Mouse (Mus musculus) mesoderm, embryonic 11.5 days (tissue): ENCODE results near the gene Psma2.
A peak's percentile ranks its signal among the peaks of the same experiment; 100 is the strongest.

Experiments
- DNase-seq: peaks from one replicate; pipeline ENCODE4 v3.0.0-alpha.2; 2012; ENCODE audit warnings: low read depth, low spot score

Psma2 gene

DNA sequence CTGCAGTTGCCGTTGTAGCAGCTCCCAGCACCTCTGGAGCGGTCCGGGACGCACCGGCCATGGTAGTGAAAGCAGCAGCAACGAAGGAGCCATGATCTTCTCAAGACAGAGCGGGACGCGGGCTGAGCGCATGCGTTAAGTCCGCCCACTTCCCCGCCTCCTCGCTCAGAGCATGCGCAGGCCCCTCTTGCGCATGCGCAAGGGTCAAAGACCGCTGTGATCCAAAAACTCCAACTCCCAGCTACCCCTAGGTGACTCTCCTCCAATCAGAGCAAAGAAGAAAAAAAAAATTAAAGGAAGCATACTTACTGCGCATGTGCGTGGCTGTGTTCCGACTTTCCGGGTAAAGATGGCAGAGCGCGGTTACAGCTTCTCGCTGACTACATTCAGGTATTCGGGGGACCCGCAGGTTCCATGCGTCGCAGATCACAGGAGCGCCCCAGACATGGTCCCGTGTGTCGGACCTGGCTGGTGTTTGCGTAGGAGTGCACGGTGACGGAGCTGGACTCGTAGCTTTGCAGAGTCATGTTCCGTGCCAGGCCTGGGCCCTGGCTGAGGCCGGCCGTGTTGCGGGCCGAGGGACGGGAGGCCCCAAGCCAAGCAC lies at the start of gene Psma2, which contains the start of gene Mrpl32:
Gene Psma2, plus strand, starts transcription at position 315 of the 604 bp plus-strand sequence.
Gene Mrpl32, minus strand, starts transcription at position 240 of the 604 bp plus-strand sequence.
- peak; percentile 100 for DNase-seq

DNA sequence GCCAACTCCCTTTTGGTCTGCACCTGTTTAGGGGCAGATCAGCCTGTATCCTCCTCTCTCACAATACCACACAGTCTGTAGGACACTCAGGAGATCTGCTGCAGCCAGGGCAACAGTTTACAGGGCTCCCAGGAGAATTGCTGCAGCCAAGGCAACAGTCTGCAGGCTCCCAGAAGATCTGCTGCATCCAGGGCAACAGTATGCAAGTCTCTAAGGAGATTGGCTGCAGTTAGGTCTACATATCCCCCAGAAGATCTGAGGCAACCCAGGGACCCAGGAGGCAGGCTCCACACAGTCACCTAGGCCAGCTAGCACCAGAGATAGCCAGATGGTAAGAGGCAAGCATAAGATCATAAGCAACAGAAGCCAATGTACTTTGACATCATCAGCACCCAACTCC lies 38.9 kb upstream of the Psma2 start:
- DNase-seq: no peak

DNA sequence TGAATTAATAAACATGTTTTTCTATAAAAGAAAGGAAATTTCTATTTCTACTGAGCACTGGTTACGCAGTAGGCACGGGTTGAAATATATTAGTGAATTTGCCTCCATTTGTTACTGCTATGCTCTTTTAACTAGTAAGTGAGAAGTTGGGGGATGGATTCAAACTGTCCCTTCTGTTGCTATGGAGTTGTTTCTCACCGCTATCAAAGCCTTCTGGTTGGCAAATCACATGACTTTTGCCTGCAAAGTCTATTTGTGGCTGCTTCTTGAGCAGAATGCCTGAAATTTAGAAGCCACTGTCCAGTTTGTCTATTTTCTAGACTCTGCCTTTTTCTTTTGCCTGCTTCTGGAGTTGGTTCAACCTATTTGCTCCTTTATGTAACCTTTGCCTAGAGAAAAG lies 32.6 kb upstream of the Psma2 start:
- DNase-seq: no peak

DNA sequence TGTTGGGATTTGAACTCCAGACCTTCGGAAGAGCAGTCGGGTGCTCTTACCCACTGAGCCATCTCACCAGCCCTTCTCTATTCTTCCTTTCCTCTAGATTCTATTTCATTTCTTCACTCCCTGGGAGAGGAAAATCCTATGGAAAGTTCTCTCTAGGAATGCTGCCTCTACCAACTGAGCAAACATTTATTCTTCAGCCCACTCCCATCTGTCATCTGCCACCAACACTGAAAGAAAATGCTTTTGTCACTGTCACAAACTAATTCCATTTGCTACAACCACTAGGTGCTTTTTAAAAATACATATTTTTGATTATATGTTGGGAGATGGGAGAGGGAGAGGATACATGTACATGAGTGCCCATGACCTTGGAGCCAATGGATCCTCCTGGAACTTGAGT lies 10.3 kb upstream of the Psma2 start:
- DNase-seq: no peak

DNA sequence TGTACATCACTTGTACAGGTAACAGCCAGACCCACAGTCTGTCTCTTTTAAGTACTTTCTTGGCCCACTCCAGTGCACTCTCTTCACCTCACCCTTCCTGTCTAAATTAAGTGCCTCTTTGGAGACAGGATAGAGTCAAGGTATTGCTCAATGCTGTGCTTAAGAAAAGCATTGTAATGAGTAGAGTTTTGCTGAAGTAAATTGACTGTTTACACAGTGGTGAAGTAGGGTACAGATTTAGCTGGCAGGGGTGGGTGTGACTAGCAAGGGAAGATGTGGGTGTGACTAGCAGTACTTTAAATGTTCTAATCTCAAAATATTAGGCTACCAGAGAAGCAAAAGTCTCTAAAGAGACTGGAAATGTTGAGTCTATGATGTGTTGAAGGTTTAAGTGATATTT lies 5.4 kb upstream of the Psma2 start:
- no peak for DNase-seq

DNA sequence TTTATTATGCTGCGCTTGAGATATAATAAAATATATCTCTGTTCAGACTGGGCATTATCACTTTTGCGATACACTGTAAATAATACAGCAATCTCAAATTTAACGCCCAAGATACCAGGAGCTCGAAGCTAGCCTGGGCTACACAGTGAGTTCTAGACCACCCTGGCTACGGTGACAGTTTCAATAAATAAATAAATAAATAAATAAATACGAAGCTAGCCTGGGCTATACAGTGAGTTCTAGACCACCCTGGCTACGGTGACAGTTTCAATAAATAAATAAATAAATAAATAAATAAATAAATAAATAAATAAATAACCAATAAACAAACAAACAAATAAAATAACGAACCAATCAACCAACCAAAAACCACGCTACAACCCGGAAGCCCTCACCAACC lies 577 bp upstream of the Psma2 start:
- no peak for DNase-seq

DNA sequence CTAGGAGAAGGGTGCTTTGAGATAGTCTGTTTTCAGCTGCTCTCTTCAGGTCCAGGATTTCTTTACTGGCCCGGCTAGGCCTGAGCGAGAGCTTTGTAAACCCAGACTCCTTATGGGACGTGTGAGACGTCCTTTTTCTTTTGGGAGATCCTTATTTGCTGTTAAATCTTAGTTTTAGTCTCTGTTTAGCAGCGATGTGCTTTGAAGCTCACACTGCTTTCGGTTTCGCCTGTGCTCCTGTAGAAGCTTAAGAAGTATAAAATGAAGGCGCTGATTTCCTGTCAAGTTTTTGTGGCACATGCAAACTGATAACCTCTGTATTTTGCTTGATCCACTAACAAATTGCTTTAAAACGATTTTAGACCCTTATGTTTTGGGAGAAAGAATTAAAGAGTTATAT lies 513 bp downstream of the Psma2 start:
- DNase-seq: peak; percentile 6

DNA sequence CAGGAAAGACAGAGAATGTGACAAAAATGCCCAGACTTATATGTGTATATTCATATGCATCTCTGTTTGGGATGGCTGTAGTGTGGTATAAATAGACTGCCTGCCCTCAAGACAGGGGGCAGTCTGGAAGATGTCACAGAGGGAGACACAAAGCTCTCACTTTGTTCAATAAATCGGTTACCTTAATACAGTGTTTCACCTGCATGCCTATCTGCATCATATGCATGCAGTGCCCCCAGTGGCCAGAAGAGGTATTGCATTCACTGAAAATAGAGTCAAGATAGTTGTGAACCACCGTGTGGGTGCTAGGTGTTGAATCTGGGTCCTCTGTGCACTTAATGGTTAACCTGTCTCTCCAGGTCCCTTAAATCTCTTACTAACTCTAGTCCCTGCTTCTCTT lies 5.7 kb downstream of the Psma2 start:
- DNase-seq: peak; percentile 70

DNA sequence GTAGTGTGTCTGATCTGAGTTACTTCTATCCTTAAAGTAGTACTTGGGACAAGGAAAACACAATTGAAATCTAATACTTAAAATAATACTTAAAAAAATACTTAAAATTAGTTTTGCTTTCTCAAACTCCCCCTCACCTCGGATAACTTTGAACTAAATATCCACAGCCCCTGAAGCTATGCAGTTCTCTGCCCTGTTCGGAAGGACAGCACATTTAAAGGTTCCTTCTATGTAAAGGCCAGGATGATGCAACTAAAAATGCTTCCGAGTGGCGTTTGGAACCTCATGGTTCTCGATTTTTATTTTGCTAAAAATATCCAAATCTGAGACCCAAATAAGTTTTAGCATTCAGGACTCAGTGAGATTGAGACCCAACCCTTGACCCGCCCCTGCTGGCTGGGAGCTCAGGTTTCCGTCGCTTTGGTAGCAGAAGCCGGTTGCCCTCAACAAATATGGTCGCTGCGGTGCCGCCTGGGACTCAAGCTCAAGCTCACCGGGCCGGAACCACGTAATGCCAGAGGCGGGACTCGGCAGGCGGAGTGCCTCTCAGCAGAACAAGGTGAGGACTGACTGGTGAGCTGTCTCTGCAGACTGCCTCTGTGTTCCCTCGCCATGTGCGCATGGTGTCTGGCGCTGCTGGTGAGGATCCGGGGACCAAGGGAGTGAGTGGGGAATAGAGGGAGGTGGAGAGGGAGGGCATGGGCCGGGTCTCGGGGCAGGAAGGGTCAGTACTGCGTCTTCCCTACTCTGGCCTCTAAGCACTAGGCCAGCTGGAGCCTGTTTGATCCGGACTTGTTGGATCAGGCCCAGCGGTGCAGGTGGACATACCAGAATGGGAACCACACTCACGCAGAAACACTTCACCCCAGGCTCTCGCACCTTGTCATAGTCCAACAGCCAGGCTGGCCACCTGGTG lies 16.9 kb downstream of the Psma2 start, which contains the start of gene AW209491:
Gene AW209491, plus strand, starts transcription at position 429 of the 916 bp plus-strand sequence.
- DNase-seq: peak; percentile 93

DNA sequence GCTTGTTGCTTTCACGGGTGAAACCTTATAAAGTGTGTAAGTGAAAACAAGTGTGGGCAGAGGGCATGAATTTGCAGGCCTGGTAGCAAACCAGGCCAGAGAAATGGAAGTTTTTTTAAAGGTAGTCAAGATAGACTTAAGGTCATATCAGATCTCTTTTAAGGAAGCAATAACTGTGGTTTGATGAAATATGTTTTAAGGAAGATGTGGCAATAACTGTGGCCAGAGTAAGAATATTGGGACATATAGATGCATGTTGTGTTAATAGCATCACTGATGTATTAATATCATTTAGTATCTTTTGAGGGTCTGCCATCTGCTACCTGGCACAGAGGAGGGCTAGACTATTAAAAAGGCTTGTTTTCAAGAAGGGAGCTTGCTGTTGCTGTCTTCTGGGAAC lies 27.0 kb downstream of the Psma2 start:
- no peak for DNase-seq

DNA sequence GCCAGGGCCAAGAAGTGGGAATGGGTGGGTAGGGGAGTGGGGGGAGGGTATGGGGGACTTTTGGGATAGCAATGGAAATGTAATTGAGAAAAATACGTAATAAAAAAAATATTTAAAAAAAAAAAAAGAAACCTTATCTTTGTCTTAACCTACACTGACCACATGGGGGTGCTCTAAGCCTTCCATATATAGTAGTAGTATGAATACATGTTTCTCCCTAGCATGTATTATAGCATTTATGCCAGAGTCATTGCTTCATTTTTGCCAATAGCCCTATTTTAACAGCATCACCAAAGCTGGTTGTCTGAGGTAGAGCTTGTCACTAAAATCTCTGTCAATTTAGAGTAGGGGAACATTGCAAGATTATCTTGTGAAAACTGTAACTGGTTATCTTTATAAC lies 36.3 kb downstream of the Psma2 start:
- DNase-seq: peak; percentile 56

DNA sequence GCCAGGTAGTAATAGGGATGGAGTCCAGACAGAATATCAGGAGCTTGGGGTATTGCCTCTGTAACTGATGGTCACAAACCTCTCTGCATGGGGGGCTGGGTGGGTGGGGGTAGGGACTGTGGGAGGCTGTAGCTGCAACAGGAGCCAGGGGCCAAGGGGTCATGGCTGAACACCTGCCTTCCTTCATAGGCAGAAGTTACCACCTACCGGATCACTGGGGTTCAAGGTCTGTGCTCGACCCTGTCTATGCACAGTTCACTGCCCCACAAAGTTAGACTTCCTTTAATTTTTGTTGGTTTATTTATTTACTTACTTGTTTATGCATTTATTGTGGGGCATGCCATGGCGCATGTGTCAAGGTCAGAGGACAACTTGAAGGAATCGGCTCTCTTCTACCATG lies 54.1 kb downstream of the Psma2 start:
- no peak for DNase-seq

DNA sequence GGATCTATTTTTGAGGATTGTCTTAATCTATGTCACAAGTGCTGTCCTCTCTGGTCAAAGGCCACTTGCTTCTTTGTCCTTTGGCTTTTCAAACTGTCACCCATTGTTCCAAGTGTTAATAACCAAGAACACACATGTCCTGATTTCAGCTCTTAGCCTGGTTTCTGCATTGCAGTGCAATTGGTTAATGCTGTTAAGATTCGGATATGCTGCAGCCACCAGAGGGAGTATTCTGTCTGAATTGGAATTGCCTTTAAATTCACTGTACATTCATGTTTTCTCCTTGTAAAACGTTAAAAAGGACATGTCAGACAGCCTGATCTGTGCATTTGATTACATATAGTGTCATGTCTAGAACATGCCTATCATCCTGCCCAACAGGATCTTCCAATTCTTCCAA lies 57.3 kb downstream of the Psma2 start:
- DNase-seq: peak; percentile 35

DNA sequence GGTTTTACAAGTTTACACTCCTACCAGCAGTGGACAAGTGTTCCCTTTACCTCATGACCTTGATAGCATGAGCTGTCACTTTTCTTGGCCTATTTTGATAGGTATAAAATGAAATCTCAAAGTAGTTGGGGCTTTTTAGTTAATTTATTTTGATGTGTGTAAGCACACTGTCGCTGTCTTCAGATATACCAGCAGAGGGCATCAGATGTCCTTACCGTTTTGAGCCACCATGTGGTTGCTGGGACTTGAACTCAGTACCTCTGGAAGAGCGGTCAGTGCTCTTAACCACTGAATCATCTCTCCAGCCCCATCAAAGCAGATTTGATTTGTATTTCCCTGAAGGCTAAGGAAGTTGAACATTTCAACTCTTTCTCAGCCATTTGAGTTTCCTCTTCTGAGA lies 75.9 kb downstream of the Psma2 start:
- no peak for DNase-seq

DNA sequence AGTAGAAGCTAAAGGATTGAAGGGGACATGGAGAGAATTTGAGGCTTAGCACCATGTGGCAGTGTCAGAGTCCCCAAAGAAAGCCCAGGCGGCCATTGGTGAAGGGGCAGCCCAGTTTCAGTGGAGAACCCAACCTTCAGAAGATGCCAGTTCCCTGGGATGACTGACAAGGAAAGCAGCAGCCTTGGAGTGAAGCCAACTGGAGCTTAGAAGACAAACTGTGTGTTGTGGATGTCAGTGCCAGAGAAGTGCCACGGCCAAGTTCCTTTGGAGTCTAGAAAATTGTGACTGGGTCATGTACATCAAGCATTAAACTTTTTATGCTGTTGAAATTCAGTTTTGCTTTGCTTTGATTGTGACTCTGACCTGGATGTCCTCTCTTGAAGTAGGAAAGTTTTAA lies 103.8 kb downstream of the Psma2 start:
- no peak for DNase-seq

DNA sequence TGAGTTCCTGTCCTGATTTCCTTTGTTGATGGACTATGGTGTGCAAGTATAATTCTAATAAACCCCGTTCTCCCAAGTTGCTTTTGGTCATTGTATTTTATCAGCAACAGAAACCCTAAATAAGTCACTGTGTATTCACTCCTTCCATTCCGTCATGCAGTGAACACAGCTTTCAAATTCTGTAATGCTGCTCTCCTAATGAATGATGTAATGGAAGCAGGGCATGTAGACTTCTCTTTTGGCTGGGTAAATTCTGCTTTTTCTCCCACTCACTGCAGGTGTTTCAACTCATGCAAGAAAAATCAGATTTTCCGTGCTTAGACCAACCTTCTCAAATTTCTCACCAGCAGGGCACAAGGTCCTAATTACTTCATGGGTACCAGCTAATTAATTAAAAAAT lies 104.7 kb downstream of the Psma2 start:
- no peak for DNase-seq
